Mouse (Mus musculus): ENCODE measurements at regions not wholly inside any gene's neighbourhood (a gene's known extent, or its start where the extent isn't known, plus 50 kb on each side); places are given as distances from the start of the nearest gene placed in this dataset.
A peak's percentile ranks its signal among the peaks of the same experiment; 100 is the strongest.

GRCm38 (mm10) chr10:116693816-116694215 is 112.5 kb upstream of the Cnot2 start:
- no peak overlapping the region for H3K4me2 ChIP-seq (replicated peaks; ENCODE audit: low read depth, low read length, severe bottlenecking)
- peak; percentile 20 for DNase-seq (ENCODE audit: low spot score)
- H3K27me3 ChIP-seq (ENCODE audit: control insufficient read depth, insufficient read depth, low read length) = no peaks in the 10 kb centered on the region
- ATAC-seq (ENCODE audit: low FRiP score, low read depth) = no peak
- no peak overlapping the region for H3K27ac ChIP-seq (replicated peaks; ENCODE audit: low read depth, low read length)
- H3K9me3 ChIP-seq (ENCODE audit: control insufficient read depth, low read length) = no peaks in the 10 kb centered on the region
- no peaks in the 10 kb centered on the region for H3K36me3 ChIP-seq (ENCODE audit: control insufficient read depth, insufficient read depth, low read length)
- WGBS = 81% methylated on average over 3 of the region's 3 CpGs
- TF ChIP-seq POLR2A (IDR thresholded peaks at IDR 0.05; ENCODE audit: borderline replicate concordance, extremely low read depth, insufficient read depth, insufficient read length) = no peak
- H3K4me1 ChIP-seq (ENCODE audit: control insufficient read depth, insufficient read depth, low read length) = peaks cover 8% of the 10 kb centered on the region
- H3K4me3 ChIP-seq (replicated peaks; ENCODE audit: low read length) = no peak overlapping the region
- H3K9ac ChIP-seq (ENCODE audit: low read depth, low read length, severe bottlenecking) = no peak overlapping the region

GRCm38 (mm10) chr10:116686741-116687140 is 105.4 kb upstream of the Cnot2 start:
- ATAC-seq (ENCODE audit: low FRiP score, low read depth) = no peak
- Histone ChIP-seq H3K4me3 (replicated peaks; ENCODE audit: low read length) (no peak overlapping the region), H3K4me2 (replicated peaks; ENCODE audit: low read depth, low read length, severe bottlenecking) (no peak overlapping the region), H3K4me1 (ENCODE audit: control insufficient read depth, insufficient read depth, low read length) (peaks cover 13% of the 10 kb centered on the region), H3K27me3 (ENCODE audit: control insufficient read depth, insufficient read depth, low read length) (no peaks in the 10 kb centered on the region), H3K9ac (ENCODE audit: low read depth, low read length, severe bottlenecking) (no peak overlapping the region), H3K9me3 (ENCODE audit: control insufficient read depth, low read length) (no peaks in the 10 kb centered on the region), H3K36me3 (ENCODE audit: control insufficient read depth, insufficient read depth, low read length) (no peaks in the 10 kb centered on the region), H3K27ac (replicated peaks; ENCODE audit: low read depth, low read length) (no peak overlapping the region)
- TF ChIP-seq POLR2A (IDR thresholded peaks at IDR 0.05; ENCODE audit: borderline replicate concordance, extremely low read depth, insufficient read depth, insufficient read length) = no peak
- DNase-seq (ENCODE audit: low spot score) = no peak
- WGBS = 96% methylated on average over 11 of the region's 11 CpGs

- Histone ChIP-seq H3K9ac (ENCODE audit: low read depth, low read length, severe bottlenecking) (no peak overlapping the region), H3K27ac (replicated peaks; ENCODE audit: low read depth, low read length) (no peak overlapping the region), H3K4me2 (replicated peaks; ENCODE audit: low read depth, low read length, severe bottlenecking) (no peak overlapping the region), H3K27me3 (ENCODE audit: control insufficient read depth, insufficient read depth, low read length) (no peaks in the 10 kb centered on the region), H3K9me3 (ENCODE audit: control insufficient read depth, low read length) (peaks cover 8% of the 10 kb centered on the region; the same call in 1 of the 2 replicates), H3K4me3 (replicated peaks; ENCODE audit: low read length) (no peak overlapping the region), H3K36me3 (ENCODE audit: control insufficient read depth, insufficient read depth, low read length) (no peaks in the 10 kb centered on the region), H3K4me1 (ENCODE audit: control insufficient read depth, insufficient read depth, low read length) (peaks cover 13% of the 10 kb centered on the region)
- DNase-seq (ENCODE audit: low spot score) = peak; percentile 58
- ATAC-seq (ENCODE audit: low FRiP score, low read depth) = no peak
- 23% methylated on average over 9 of the region's 9 CpGs for WGBS
- no peak for TF ChIP-seq POLR2A (IDR thresholded peaks at IDR 0.05; ENCODE audit: borderline replicate concordance, extremely low read depth, insufficient read depth, insufficient read length)
Measured at GRCm38 (mm10) chr10:116683374-116683773, 102.1 kb upstream of the Cnot2 start.

GRCm38 (mm10) chr10:116678950-116679735 is 97.8 kb upstream of the Cnot2 start:
- Histone ChIP-seq H3K4me1 (ENCODE audit: control insufficient read depth, insufficient read depth, low read length) (peaks cover 24% of the 10 kb centered on the region), H3K4me3 (replicated peaks; ENCODE audit: low read length) (no peak overlapping the region), H3K9ac (ENCODE audit: low read depth, low read length, severe bottlenecking) (no peak overlapping the region), H3K36me3 (ENCODE audit: control insufficient read depth, insufficient read depth, low read length) (no peaks in the 10 kb centered on the region), H3K27me3 (ENCODE audit: control insufficient read depth, insufficient read depth, low read length) (no peaks in the 10 kb centered on the region), H3K9me3 (ENCODE audit: control insufficient read depth, low read length) (peaks cover 8% of the 10 kb centered on the region; the same call in 1 of the 2 replicates), H3K27ac (replicated peaks; ENCODE audit: low read depth, low read length) (no peak overlapping the region), H3K4me2 (replicated peaks; ENCODE audit: low read depth, low read length, severe bottlenecking) (no peak overlapping the region)
- TF ChIP-seq POLR2A (IDR thresholded peaks at IDR 0.05; ENCODE audit: borderline replicate concordance, extremely low read depth, insufficient read depth, insufficient read length) = no peak
- WGBS = 83% methylated on average over 10 of the region's 10 CpGs
- ATAC-seq (ENCODE audit: low FRiP score, low read depth) (no peak), DNase-seq (ENCODE audit: low spot score) (no peak)

GRCm38 (mm10) chr10:116677949-116678348 is 96.6 kb upstream of the Cnot2 start:
- ATAC-seq (ENCODE audit: low FRiP score, low read depth) (no peak), DNase-seq (ENCODE audit: low spot score) (peak; percentile 40)
- WGBS = 13% methylated on average over 4 of the region's 4 CpGs
- no peak overlapping the region for H3K4me2 ChIP-seq (replicated peaks; ENCODE audit: low read depth, low read length, severe bottlenecking)
- H3K9me3 ChIP-seq (ENCODE audit: control insufficient read depth, low read length) = peaks cover 8% of the 10 kb centered on the region; the same call in 1 of the 2 replicates
- H3K27ac ChIP-seq (replicated peaks; ENCODE audit: low read depth, low read length) = no peak overlapping the region
- no peaks in the 10 kb centered on the region for H3K36me3 ChIP-seq (ENCODE audit: control insufficient read depth, insufficient read depth, low read length)
- no peak overlapping the region for H3K9ac ChIP-seq (ENCODE audit: low read depth, low read length, severe bottlenecking)
- no peaks in the 10 kb centered on the region for H3K27me3 ChIP-seq (ENCODE audit: control insufficient read depth, insufficient read depth, low read length)
- peaks cover 15% of the 10 kb centered on the region for H3K4me1 ChIP-seq (ENCODE audit: control insufficient read depth, insufficient read depth, low read length)
- no peak for TF ChIP-seq POLR2A (IDR thresholded peaks at IDR 0.05; ENCODE audit: borderline replicate concordance, extremely low read depth, insufficient read depth, insufficient read length)
- H3K4me3 ChIP-seq (replicated peaks; ENCODE audit: low read length) = no peak overlapping the region
